Mouse (Mus musculus): ENCODE data around the gene Prep. TPM values are rescaled to one million over a fixed set of nuclear protein-coding genes. Genes with fewer than 3 reads are reported as not detected.
A peak's percentile ranks its signal among the peaks of the same experiment; 100 is the strongest.
"Not testable (repeated sequence)": the region's sequence is repeated elsewhere in the genome, so short reads cannot be mapped to it uniquely, and the experiment has no call there.

Prep gene
- polyA plus RNA-seq, 1 experiment, result 35.6 TPM

DNA sequence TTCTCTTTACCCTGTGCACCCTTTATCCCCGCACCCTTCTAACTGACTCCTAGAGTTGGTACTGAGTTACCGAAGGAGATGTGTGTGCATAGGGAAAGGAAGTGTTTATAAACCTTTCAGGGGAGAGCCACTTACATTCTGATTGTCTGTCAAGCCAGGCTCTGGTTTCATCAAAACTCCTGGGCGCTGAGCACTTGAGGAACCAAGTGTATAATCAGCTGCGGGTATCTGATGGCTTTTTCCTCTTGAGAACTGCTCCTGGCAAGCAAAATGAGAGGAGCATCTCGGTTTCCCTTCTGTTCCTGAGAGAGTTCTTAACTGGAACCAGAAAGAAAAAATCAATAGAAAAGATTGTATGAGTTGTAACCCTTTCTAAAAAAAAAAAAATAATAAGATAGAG, 10.3 kb downstream of the Prep start:
- H3K36me3 ChIP-seq (ENCODE audit: control insufficient read depth, insufficient read depth), result peaks cover 25% of the 10 kb centered on the region

DNA sequence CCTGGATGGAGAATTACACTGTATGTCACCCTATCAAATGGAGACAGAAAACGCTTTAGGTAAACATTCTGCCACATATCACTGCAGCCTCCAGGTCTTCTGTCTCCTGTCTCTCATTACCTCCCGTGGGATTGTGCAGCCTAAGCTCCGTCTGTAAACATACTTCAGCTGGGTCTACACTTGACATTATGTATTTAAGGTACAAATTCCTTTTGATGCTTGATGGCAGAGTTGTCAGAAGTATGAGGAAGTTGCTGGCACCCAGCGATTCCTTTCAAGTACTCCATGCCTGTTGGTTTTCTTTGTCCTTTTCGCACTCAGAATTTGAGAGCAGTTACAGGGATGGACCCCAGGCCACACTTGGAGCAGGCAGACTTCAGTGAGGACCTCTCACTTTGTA, 12.8 kb downstream of the Prep start:
- TF ChIP-seq POLR2A (IDR thresholded peaks at IDR 0.05; ENCODE audit: insufficient read length, low read depth) (no peak), TCF3 (IDR thresholded peaks at IDR 0.05; ENCODE audit: insufficient read length, low read depth) (no peak), TCF12 (IDR thresholded peaks at IDR 0.05; ENCODE audit: insufficient read depth, poor library complexity, severe bottlenecking) (no peak), CEBPB (IDR thresholded peaks at IDR 0.05; ENCODE audit: insufficient read depth, poor library complexity, severe bottlenecking) (no peak), REST (IDR thresholded peaks at IDR 0.05; ENCODE audit: insufficient read depth, insufficient read length) (no peak), SRF (IDR thresholded peaks at IDR 0.05; ENCODE audit: control insufficient read depth, insufficient read length, low read depth) (no peak), USF1 (IDR thresholded peaks at IDR 0.05; ENCODE audit: low read depth) (no peak), MYOD1 (IDR thresholded peaks at IDR 0.05; ENCODE audit: control insufficient read depth in 1 of 3, insufficient read length in 2 of 3, low read depth in 2 of 3) (no peak), POLR2AphosphoS2 (IDR thresholded peaks at IDR 0.05; ENCODE audit: insufficient read length, low read depth) (no peak), E2F4 (IDR thresholded peaks at IDR 0.05; ENCODE audit: insufficient read depth) (no peak), MAX (IDR thresholded peaks at IDR 0.05; ENCODE audit: low read depth) (no peak), MYOG (IDR thresholded peaks at IDR 0.05; ENCODE audit: control insufficient read depth in 1 of 3, insufficient read depth in 1 of 3, insufficient read length in 2 of 3, low read depth in 2 of 3) (no peak)
- H3K36me3 ChIP-seq (ENCODE audit: control insufficient read depth, insufficient read depth), result peaks cover 4% of the 10 kb centered on the region
- H3ac ChIP-seq (ENCODE audit: control insufficient read depth, insufficient read length), result no peak overlapping the region
- H3K4me2 ChIP-seq (ENCODE audit: low read depth), result no peak overlapping the region
- peaks cover 76% of the 10 kb centered on the region for H3K79me2 ChIP-seq (ENCODE audit: control insufficient read depth, insufficient read depth)
- H3K4me3 ChIP-seq, result no peak overlapping the region
- no peaks in the 10 kb centered on the region for H3K27me3 ChIP-seq (ENCODE audit: control insufficient read depth, insufficient read depth, insufficient read length)

More for the DNA sequence above, 10.3 kb downstream of the Prep start:
- Histone ChIP-seq H3K4me2 (ENCODE audit: low read depth) (peak overlapping the region; percentile 74), H3K79me2 (ENCODE audit: control insufficient read depth, insufficient read depth) (peaks cover 75% of the 10 kb centered on the region), H3ac (ENCODE audit: control insufficient read depth, insufficient read length) (no peak overlapping the region), H3K27me3 (ENCODE audit: control insufficient read depth, insufficient read depth, insufficient read length) (no peaks in the 10 kb centered on the region), H3K4me3 (no peak overlapping the region)
- TF ChIP-seq TCF3 (IDR thresholded peaks at IDR 0.05; ENCODE audit: insufficient read length, low read depth) (no peak), CEBPB (IDR thresholded peaks at IDR 0.05; ENCODE audit: insufficient read depth, poor library complexity, severe bottlenecking) (no peak)

DNA sequence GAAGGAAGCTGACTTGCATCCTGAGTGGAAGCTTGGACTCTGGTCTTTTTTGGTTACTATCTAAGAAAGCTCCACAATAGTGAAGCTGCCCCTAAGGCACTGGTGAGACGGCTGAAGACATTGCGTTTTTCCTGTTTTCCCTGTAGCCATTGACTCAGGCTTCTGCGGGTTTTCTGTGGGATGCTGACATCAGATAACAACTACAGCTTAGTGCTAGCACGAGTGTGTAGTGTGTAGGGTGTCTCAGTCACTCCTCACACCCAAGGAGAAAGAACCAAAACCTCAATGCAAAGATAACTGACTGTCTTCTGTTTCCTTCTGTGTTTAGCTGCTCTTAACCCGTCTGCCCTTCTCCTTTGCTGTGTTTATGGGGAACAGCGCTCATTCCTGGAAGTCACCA, 13.5 kb downstream of the Prep start:
- Histone ChIP-seq H3ac (ENCODE audit: control insufficient read depth, insufficient read length) (no peak overlapping the region), H3K4me3 (no peak overlapping the region), H3K27me3 (ENCODE audit: control insufficient read depth, insufficient read depth, insufficient read length) (no peaks in the 10 kb centered on the region), H3K4me2 (ENCODE audit: low read depth) (no peak overlapping the region), H3K79me2 (ENCODE audit: control insufficient read depth, insufficient read depth) (peaks cover 79% of the 10 kb centered on the region), H3K36me3 (ENCODE audit: control insufficient read depth, insufficient read depth) (peaks cover 3% of the 10 kb centered on the region)
- TF ChIP-seq MAX (IDR thresholded peaks at IDR 0.05; ENCODE audit: low read depth) (no peak), E2F4 (IDR thresholded peaks at IDR 0.05; ENCODE audit: insufficient read depth) (no peak), MYOG (IDR thresholded peaks at IDR 0.05; ENCODE audit: control insufficient read depth in 1 of 3, insufficient read depth in 1 of 3, insufficient read length in 2 of 3, low read depth in 2 of 3) (no peak), POLR2A (IDR thresholded peaks at IDR 0.05; ENCODE audit: insufficient read length, low read depth) (no peak), SRF (IDR thresholded peaks at IDR 0.05; ENCODE audit: control insufficient read depth, insufficient read length, low read depth) (no peak), POLR2AphosphoS2 (IDR thresholded peaks at IDR 0.05; ENCODE audit: insufficient read length, low read depth) (no peak)

DNA sequence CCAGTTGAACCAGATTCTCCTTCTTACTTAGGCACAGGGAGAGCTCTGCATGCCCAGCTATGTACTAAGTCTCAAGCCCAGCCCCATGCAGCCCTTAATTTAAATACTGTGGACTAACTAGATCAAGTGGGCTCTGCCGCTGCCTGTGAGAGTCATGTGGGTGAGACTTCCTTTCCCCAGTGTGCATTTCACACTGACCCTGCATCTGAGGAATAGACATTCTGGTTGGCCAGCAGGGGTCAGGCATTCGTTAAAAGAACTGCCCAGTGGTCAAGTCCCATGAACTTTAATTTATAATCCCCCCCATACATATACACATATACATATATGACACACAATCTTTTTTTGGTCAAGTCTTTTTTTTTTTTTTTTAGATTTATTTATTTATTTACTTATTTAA, 15.7 kb downstream of the Prep start:
- no peak for TF ChIP-seq SRF (IDR thresholded peaks at IDR 0.05; ENCODE audit: control insufficient read depth, insufficient read length, low read depth)
- TF ChIP-seq E2F4 (IDR thresholded peaks at IDR 0.05; ENCODE audit: insufficient read depth), result no peak
- no peak for TF ChIP-seq REST (IDR thresholded peaks at IDR 0.05; ENCODE audit: insufficient read depth, insufficient read length)
- no peak for TF ChIP-seq MYOD1 (IDR thresholded peaks at IDR 0.05; ENCODE audit: control insufficient read depth in 1 of 3, insufficient read length in 2 of 3, low read depth in 2 of 3)
- no peak for TF ChIP-seq CEBPB (IDR thresholded peaks at IDR 0.05; ENCODE audit: insufficient read depth, poor library complexity, severe bottlenecking)
- TF ChIP-seq TCF12 (IDR thresholded peaks at IDR 0.05; ENCODE audit: insufficient read depth, poor library complexity, severe bottlenecking), result no peak
- no peak for TF ChIP-seq POLR2AphosphoS2 (IDR thresholded peaks at IDR 0.05; ENCODE audit: insufficient read length, low read depth)
- TF ChIP-seq MAX (IDR thresholded peaks at IDR 0.05; ENCODE audit: low read depth), result no peak
- TF ChIP-seq USF1 (IDR thresholded peaks at IDR 0.05; ENCODE audit: low read depth), result no peak
- no peak for TF ChIP-seq TCF3 (IDR thresholded peaks at IDR 0.05; ENCODE audit: insufficient read length, low read depth)
- TF ChIP-seq MYOG (IDR thresholded peaks at IDR 0.05; ENCODE audit: control insufficient read depth in 1 of 3, insufficient read depth in 1 of 3, insufficient read length in 2 of 3, low read depth in 2 of 3), result no peak
- no peak for TF ChIP-seq POLR2A (IDR thresholded peaks at IDR 0.05; ENCODE audit: insufficient read length, low read depth)
- no peak overlapping the region for H3K4me3 ChIP-seq

DNA sequence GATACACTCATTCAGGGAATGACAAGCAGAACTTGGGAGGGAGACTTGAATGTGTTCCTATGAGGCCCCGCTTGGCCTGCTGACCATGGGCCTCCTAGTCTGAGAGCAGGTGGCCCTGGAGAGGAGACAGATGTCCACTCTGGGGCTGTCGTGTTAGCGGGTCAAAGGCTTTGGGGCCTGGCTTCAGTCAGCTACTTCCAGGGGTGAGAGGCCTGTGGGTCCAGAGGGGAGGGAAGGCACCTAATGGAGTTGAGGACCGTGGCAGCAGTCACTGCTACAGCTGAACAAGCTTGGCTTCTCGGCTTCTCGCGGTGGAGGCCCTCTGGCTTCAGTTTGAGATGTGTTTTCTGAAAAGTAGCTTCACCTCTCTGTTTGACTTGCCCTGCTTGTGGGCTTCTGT, 17.0 kb downstream of the Prep start:
- H3K27me3 ChIP-seq (ENCODE audit: control insufficient read depth, insufficient read depth, insufficient read length); H3K36me3 ChIP-seq (ENCODE audit: control insufficient read depth, insufficient read depth); H3K4me3 ChIP-seq; H3ac ChIP-seq (ENCODE audit: control insufficient read depth, insufficient read length): not testable (repeated sequence)
- Histone ChIP-seq H3K4me2 (ENCODE audit: low read depth) (peak overlapping the region; percentile 14), H3K79me2 (ENCODE audit: control insufficient read depth, insufficient read depth) (peaks cover 98% of the 10 kb centered on the region)

More for the DNA sequence above, 15.7 kb downstream of the Prep start:
- H3K27me3 ChIP-seq (ENCODE audit: control insufficient read depth, insufficient read depth, insufficient read length), result no peaks in the 10 kb centered on the region
- H3K4me2 ChIP-seq (ENCODE audit: low read depth), result no peak overlapping the region
- no peak overlapping the region for H3ac ChIP-seq (ENCODE audit: control insufficient read depth, insufficient read length)
- peaks cover 98% of the 10 kb centered on the region for H3K79me2 ChIP-seq (ENCODE audit: control insufficient read depth, insufficient read depth)
- peaks cover 3% of the 10 kb centered on the region for H3K36me3 ChIP-seq (ENCODE audit: control insufficient read depth, insufficient read depth)
